In genomic region chr4:121052454-121053323, GRCm38 (mm10) we compare ENCODE assay signal across 9 mouse cellular contexts. TPM values are rescaled to one million over a fixed set of nuclear protein-coding genes. Genes with fewer than 3 reads are reported as not detected.
DNase-seq lines count a peak whose midpoint lies in the region; ATAC-seq and TF ChIP-seq lines count a peak whose summit lies in the region.
"Had no signal": no experiment of that assay in that cellular context is flagged by ENCODE, and none has a peak within 500 bp of the region (broad histone marks: within the 10 kb centered on the region; RNA-seq: fewer than 3 reads in every experiment).

No protein-coding gene starts in this region.

- ATAC-seq in hindbrain, embryonic 12.5 days (ENCODE audit: low FRiP score): peak; percentile 19; the same call in 1 of the 2 replicates

- H3K27ac ChIP-seq in hindbrain, embryonic 12.5 days: no peak overlapping the region
- H3K27ac ChIP-seq in thymus, adult 2 months (ENCODE audit: control insufficient read depth, insufficient read depth, low read length): no peak overlapping the region

- peak overlapping the region; percentile 45 for H3K4me2 ChIP-seq in hindbrain, embryonic 12.5 days (replicated peaks)

- peak; percentile 25 for DNase-seq in left cerebral cortex, adult 18-20 months (ENCODE audit: low spot score in 2 of 2)
- no peak for DNase-seq in left cerebral cortex, adult 11 months (ENCODE audit: low spot score)
- peak; percentile 46 to 50 for DNase-seq in cerebellum, postnatal 14 days
- DNase-seq in right cerebral cortex, postnatal 10 days (ENCODE audit: low spot score in 2 of 2): peak; percentile 54 to 57
- DNase-seq in thymus, adult 18-20 months: no peak
- no peak for DNase-seq in kidney, adult 18-20 months
- DNase-seq in thymus, adult 2 months: no peak

- H3K36me3 ChIP-seq in hindbrain, embryonic 12.5 days: peaks cover 11% of the 10 kb centered on the region; the same call in 1 of the 2 replicates
- no peaks in the 10 kb centered on the region for H3K36me3 ChIP-seq in thymus, adult 2 months (ENCODE audit: control insufficient read depth, insufficient read depth, low read length)

- TF ChIP-seq POLR2A in thymus, adult 2 months (IDR thresholded peaks at IDR 0.05; ENCODE audit: control insufficient read depth, extremely low read depth, insufficient read depth, low read length, poor library complexity): no peak

- H3K4me1 ChIP-seq in hindbrain, embryonic 12.5 days: peaks cover 15% of the 10 kb centered on the region
- no peaks in the 10 kb centered on the region for H3K4me1 ChIP-seq in thymus, adult 2 months (replicated peaks; ENCODE audit: control insufficient read depth, insufficient read depth, low read length)

- H3K27me3 ChIP-seq in hindbrain, embryonic 12.5 days: peaks cover 24% of the 10 kb centered on the region
- no peaks in the 10 kb centered on the region for H3K27me3 ChIP-seq in thymus, adult 2 months (ENCODE audit: control insufficient read depth, insufficient read depth, low read length)

- H3K9me3 ChIP-seq in hindbrain, embryonic 12.5 days (replicated peaks): no peaks in the 10 kb centered on the region

- H3K9ac ChIP-seq in hindbrain, embryonic 12.5 days: 0 out of 2 replicates have a peak overlapping the region, but pooled peaks have one; percentile 18

- 11% methylated on average over 35 of the region's 35 CpGs for WGBS in hindbrain, embryonic 12.5 days
- WGBS in thymus, adult 2 months: 36% methylated on average over 35 of the region's 35 CpGs

- no peak for TF ChIP-seq CTCF in thymus, adult 2 months (IDR thresholded peaks at IDR 0.05; ENCODE audit: borderline replicate concordance, control insufficient read depth, extremely low read depth, insufficient read depth, low read length, poor library complexity)

- H3K4me3 ChIP-seq in hindbrain, embryonic 12.5 days: peak overlapping the region; percentile 8
- H3K4me3 ChIP-seq in thymus, adult 2 months (ENCODE audit: control insufficient read depth, insufficient read depth, low read length): no peak overlapping the region

RNA-seq across cellular contexts. Expression of gene Col9a2, which starts 13.5 kb away (rescaled TPM):
- 1 to 10 TPM; 9.2 to 9.3 TPM for total RNA-seq in left cerebral cortex, adult 18-20 months (2021)
- 55.6 and 63.0 TPM in 2 replicates for polyA plus RNA-seq in hindbrain, embryonic 12.5 days (2016; fragmentation: Nextera tagmentation; extraction: Ambion mirVana)
- 0.20 and 0.38 TPM in 2 replicates for polyA plus RNA-seq in thymus, adult 2 months (2012; rRNA removed)

RNA-seq across cellular contexts. Expression of gene Smap2, which starts 35.6 kb away (rescaled TPM):
- 100 to 1,000 TPM; 194 to 195 TPM for total RNA-seq in left cerebral cortex, adult 18-20 months (2021)
- polyA plus RNA-seq in hindbrain, embryonic 12.5 days (2016; fragmentation: Nextera tagmentation; extraction: Ambion mirVana): 36.2 and 41.7 TPM in 2 replicates
- 87.4 and 88.9 TPM in 2 replicates for polyA plus RNA-seq in thymus, adult 2 months (2012; rRNA removed)

RNA-seq across cellular contexts. Expression of gene Zmpste24, which starts 45.4 kb away (rescaled TPM):
- total RNA-seq in left cerebral cortex, adult 18-20 months (2021): 10 to 100 TPM; 23.1 to 26.2 TPM
- 32.5 and 35.1 TPM in 2 replicates for polyA plus RNA-seq in hindbrain, embryonic 12.5 days (2016; fragmentation: Nextera tagmentation; extraction: Ambion mirVana)
- polyA plus RNA-seq in thymus, adult 2 months (2012; rRNA removed): 22.0 and 26.4 TPM in 2 replicates

RNA-seq across cellular contexts. Expression of gene Tmco2, which starts 56.3 kb away (rescaled TPM):
- total RNA-seq in left cerebral cortex, adult 18-20 months (2021): not detected
- not detected in 2 replicates for polyA plus RNA-seq in hindbrain, embryonic 12.5 days (2016; fragmentation: Nextera tagmentation; extraction: Ambion mirVana)
- polyA plus RNA-seq in thymus, adult 2 months (2012; rRNA removed): not detected in 2 replicates
- polyA plus RNA-seq: heart, postnatal 0 days had no signal

Comparison
In these comparisons a context has a peak if more than half of its experiments do, and no peak if none do; other contexts are left out.
1. DNase-seq: peak in left cerebral cortex, adult 18-20 months (2 of 2), cerebellum, postnatal 14 days (2 of 2) and right cerebral cortex, postnatal 10 days (2 of 2); none in left cerebral cortex, adult 11 months (single experiment), thymus, adult 18-20 months (0 of 2), kidney, adult 18-20 months (single experiment) and thymus, adult 2 months (single experiment).
2. RNA of gene Col9a2, which starts 13.5 kb away (polyA plus RNA-seq): 55.6 to 63.0 TPM in hindbrain, embryonic 12.5 days; 0.20 to 0.38 TPM in thymus, adult 2 months; every median in the first group is over 10 times any median in the second.